Mouse (Mus musculus) mature B cell (primary cell): ENCODE measurements at regions not wholly inside any gene's neighbourhood (a gene's known extent, or its start where the extent isn't known, plus 50 kb on each side); places are given as distances from the start of the nearest gene placed in this dataset.

Experiments used
- in situ Hi-C: fragments of 300-500 bp; cut with MboI; formaldehyde crosslinking; loops from 2 replicates; pipeline ENCODE4 v1.14.3; 2019

GRCm38 (mm10) chr19:15851622-15852021 lies 95.5 kb downstream of the Psat1 start:
- in situ Hi-C loops: no loop called here

GRCm38 (mm10) chr19:15850722-15851121 lies 96.4 kb downstream of the Psat1 start:
- in situ Hi-C loops: no loop called here

GRCm38 (mm10) chr19:15849235-15849634 lies 97.9 kb downstream of the Psat1 start:
- in situ Hi-C loops: no loop called here

- in situ Hi-C loops: no loop called here
Measured at GRCm38 (mm10) chr19:15838327-15838726, 108.8 kb downstream of the Psat1 start.

GRCm38 (mm10) chr19:15837715-15838175 lies 109.4 kb downstream of the Psat1 start:
- in situ Hi-C loops: no loop called here

GRCm38 (mm10) chr19:15836956-15837714 lies 110.0 kb downstream of the Psat1 start:
- in situ Hi-C loops: no loop called here

- in situ Hi-C loops: no loop called here
Measured at GRCm38 (mm10) chr19:15836201-15836955, 110.8 kb downstream of the Psat1 start.

GRCm38 (mm10) chr19:15830385-15830784 lies 116.8 kb downstream of the Psat1 start:
- in situ Hi-C loops: no loop called here

- in situ Hi-C loops: no loop called here
Measured at GRCm38 (mm10) chr19:15829158-15829557, 118.0 kb downstream of the Psat1 start.

GRCm38 (mm10) chr19:15827990-15828705 lies 119.0 kb downstream of the Psat1 start:
- in situ Hi-C loops: no loop called here

- in situ Hi-C loops: no loop called here
Measured at GRCm38 (mm10) chr19:15827120-15827989, 119.8 kb downstream of the Psat1 start.

- in situ Hi-C loops: no loop called here
Measured at GRCm38 (mm10) chr19:15823688-15824371, 123.3 kb downstream of the Psat1 start.

GRCm38 (mm10) chr19:15820020-15820419 lies 127.1 kb downstream of the Psat1 start:
- in situ Hi-C loops: no loop called here

- in situ Hi-C loops: no loop called here
Measured at GRCm38 (mm10) chr19:15815166-15815565, 132.0 kb downstream of the Psat1 start.

- in situ Hi-C loops: no loop called here
Measured at GRCm38 (mm10) chr19:15809008-15809407, 138.1 kb downstream of the Psat1 start.

- in situ Hi-C loops: no loop called here
Measured at GRCm38 (mm10) chr19:15807681-15808080, 139.5 kb downstream of the Psat1 start.

- in situ Hi-C loops: no loop called here
Measured at GRCm38 (mm10) chr19:15803131-15803889, 143.8 kb downstream of the Psat1 start.

GRCm38 (mm10) chr19:15802641-15803040 lies 144.5 kb downstream of the Psat1 start:
- in situ Hi-C loops: no loop called here

- in situ Hi-C loops: no loop called here
Measured at GRCm38 (mm10) chr19:15801811-15802486, 145.2 kb downstream of the Psat1 start.
